Mouse (Mus musculus) neural tube, postnatal 0 days (tissue): ENCODE measurements around the gene Olfr849. TPM values are rescaled to one million over a fixed set of nuclear protein-coding genes. Genes with fewer than 3 reads are reported as not detected.

Experiments
- polyA plus RNA-seq: library from polyadenylated mRNA; unstranded; fragments of >200 nt; fragmentation: Nextera tagmentation; extraction: Ambion mirVana; gene quantifications from 2 replicates; pipeline ENCODE4 v1.2.1, GENCODE M21; 2015

Olfr849 gene
- not detected in 2 replicates for polyA plus RNA-seq

GRCm38 (mm10) chr9:19439966-19440365 lies at the start of gene Olfr849:
TSS of gene Olfr849 (plus strand) at chr9:19440266.

GRCm38 (mm10) chr9:19478148-19478547 lies 38.1 kb downstream of the Olfr849 start, which contains the start of gene Olfr850:
TSS of gene Olfr850 (minus strand) at chr9:19478248.

GRCm38 (mm10) chr9:19492995-19493394 lies 52.9 kb downstream of the Olfr849 start, which contains the start of gene Olfr851:
TSS of gene Olfr851 (plus strand) at chr9:19493295.

Other genes with a start within 250 kb of the Olfr849 start
- not detected in 2 replicates for gene Olfr843, start 188.3 kb upstream of the Olfr849 start, polyA plus RNA-seq
- gene Olfr844, start 123.9 kb upstream of the Olfr849 start, polyA plus RNA-seq = not detected in 2 replicates
- not detected in 2 replicates for gene Olfr845, start 103.8 kb upstream of the Olfr849 start, polyA plus RNA-seq
- gene Olfr846, start 76.3 kb upstream of the Olfr849 start, polyA plus RNA-seq = not detected in 2 replicates
- not detected in 2 replicates for gene Olfr847, start 61.6 kb upstream of the Olfr849 start, polyA plus RNA-seq
- not detected in 2 replicates for gene Olfr850, start 38.0 kb downstream of the Olfr849 start, polyA plus RNA-seq
- not detected in 2 replicates for gene Olfr851, start 53.0 kb downstream of the Olfr849 start, polyA plus RNA-seq
- not detected in 2 replicates for gene Olfr853, start 100.8 kb downstream of the Olfr849 start, polyA plus RNA-seq
- gene Olfr854, start 127.1 kb downstream of the Olfr849 start, polyA plus RNA-seq = not detected in 2 replicates
- not detected in 2 replicates for gene Olfr855, start 142.4 kb downstream of the Olfr849 start, polyA plus RNA-seq
- gene Zfp317, start 181.8 kb downstream of the Olfr849 start, polyA plus RNA-seq = 18.3 and 18.7 TPM in 2 replicates